Mouse (Mus musculus): Measurements from ENCODE around the gene Ppif.

The Ppif gene

DNA sequence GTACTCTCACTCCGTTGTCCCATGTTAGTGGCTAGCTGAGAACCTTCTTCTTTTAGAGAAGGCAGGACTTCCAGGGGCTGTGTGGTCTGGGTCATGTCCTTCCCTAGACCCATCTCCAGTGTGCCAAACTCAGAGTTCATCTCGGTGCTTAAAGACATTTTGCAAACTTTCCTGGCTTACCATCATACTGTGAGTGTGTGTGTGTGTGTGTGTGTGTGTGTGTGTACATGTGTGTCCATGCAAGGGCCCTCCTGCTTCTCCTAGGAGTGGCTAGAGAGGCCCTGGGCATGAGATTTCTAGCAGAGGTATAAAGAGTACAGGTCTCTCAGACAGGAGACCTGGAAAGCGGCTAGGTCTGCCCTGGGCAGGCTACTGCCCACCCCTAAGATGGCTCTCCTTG, 42.2 kb downstream of the Ppif start:
- DNase-seq (ENCODE audit: low spot score in 2 of 2): no peak

DNA sequence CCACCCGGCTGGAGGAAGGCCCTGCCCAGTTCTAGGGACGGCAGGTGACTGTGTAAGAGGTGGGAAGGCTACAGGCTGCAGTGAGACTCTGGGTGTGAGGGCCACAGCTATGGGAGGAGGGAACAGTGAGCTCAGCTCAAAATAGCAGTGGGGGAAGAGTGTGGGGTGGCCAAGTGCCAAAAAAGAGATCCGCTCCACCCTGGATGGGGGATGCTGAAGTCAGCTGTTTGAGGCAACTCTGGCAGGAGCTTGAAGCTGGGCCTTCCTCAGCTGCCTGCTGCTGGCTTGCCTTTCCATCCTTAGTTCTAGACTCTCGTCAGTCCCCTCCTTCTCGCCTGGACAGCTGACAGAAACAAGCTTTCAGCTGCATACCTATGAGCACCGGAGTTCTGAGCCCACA, 42.6 kb downstream of the Ppif start:
- DNase-seq (ENCODE audit: low spot score in 2 of 2): peak; percentile 52 to 66

DNA sequence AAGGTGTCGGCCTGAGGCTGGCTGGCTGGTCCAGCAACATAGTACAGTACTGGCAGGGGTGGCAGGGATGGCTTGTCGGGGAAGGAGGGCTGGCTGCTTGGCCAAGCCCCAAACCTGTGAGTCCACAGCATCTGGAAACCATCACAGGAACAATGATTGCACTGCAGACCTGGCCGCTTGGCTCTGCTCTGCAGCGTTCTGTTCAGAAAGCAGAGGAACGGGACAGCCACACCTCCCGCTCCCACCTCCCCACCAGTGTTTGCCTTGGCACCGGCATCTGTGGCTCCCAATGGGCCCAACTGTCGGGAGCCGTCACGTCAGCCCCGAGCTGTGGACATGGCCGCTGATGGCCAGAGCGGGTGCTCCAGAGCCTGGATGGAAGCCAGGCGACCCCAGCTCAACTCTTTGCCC, 44.6 kb downstream of the Ppif start:
- DNase-seq (ENCODE audit: low spot score in 2 of 2): no peak

DNA sequence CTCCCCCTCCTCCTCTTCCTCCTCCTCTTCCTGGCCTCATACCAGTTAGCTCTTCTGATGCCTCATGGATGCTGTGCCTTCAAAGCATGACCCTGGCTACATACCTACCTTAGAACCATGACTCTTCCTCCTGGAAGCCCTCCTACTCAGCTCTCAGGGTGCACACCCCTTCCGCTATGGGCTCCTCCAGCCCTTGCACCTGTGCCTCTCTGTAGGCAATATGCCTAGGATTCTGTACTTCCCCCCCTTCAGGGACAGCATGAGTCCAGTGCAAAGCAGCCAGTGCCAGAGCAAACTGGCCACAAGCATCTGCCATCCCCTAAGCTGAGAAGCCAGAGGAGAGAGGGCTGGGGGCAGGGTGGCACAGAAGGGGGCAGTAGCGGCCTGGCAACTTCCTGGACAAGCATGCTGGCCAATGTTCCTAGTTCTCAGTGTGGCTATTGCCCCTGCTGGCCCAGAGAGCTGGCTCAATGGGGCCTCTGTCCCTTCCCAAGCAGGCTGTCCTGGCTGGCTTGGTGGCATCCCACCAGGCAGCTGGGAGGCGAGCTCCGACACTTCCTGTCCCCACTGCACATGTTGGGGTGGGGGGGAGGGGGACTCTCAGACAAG, 46.1 kb downstream of the Ppif start:
- peak in 1 of 2 experiments; percentile 48 for DNase-seq (ENCODE audit: low spot score in 2 of 2)

DNA sequence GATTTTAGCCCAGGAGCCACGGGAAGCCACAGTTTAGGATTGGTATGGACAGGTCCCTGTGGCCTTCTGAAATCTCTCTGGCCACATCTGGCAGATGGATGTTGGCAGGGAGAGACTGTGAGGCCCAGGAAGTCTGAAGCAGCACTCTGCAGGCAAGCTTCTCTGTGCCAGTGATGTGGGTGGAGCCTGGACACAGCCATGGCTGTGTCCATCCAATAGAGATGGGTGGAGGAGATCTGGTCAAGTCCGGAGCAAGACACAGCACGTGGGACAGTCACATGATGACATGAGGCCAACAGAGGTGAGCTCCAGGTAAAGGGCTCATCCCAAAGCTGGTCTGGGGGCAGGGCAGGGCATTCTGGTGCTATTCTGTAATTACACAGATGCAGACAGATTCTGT, 47.3 kb downstream of the Ppif start:
- DNase-seq (ENCODE audit: low spot score in 2 of 2): no peak

DNA sequence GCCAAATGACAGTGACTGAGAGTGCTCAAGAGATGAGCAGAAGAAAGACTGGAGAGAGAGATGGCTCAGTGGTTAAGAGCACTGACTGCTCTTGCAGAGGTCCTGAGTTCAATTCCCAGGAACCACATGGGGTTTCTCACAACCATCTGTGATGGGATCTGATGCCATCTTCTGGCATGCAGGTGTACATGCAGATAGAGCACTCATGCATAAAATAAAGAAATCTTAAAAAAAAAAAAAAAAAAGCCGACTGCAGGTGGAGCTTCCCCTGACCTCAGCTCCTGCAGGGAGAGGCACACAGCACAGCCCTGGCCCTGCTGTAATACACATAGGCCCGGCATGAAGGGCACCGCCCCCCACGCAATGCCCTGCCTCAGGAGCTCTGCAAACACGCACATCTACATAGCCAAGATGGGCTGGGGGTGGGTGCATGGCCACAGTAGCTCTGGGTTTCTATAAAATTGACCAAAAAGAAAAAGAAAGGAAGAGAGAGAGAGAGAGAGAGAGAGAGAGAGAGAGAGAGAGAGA, 48.0 kb downstream of the Ppif start:
- no peak for DNase-seq (ENCODE audit: low spot score in 2 of 2)

DNA sequence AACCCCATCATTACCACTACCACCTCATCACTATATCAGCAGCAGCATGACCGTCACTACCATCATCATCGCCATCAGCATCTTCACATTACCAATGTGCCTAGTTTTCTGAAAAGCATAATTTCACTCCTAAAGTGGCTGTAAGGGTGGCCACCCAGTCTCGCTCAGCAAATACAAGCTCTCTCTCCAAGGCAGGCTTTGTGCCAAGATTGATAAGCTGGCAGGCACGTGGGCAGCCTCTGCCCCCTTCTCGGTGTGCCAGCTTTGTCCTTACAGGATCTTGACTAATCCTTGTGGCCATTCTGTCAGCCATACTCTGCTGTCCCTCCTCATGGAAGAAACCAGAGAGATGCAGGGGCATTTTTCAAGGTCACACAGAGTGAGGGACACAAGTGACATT, 49.0 kb downstream of the Ppif start:
- no peak for DNase-seq (ENCODE audit: low spot score in 2 of 2)

DNA sequence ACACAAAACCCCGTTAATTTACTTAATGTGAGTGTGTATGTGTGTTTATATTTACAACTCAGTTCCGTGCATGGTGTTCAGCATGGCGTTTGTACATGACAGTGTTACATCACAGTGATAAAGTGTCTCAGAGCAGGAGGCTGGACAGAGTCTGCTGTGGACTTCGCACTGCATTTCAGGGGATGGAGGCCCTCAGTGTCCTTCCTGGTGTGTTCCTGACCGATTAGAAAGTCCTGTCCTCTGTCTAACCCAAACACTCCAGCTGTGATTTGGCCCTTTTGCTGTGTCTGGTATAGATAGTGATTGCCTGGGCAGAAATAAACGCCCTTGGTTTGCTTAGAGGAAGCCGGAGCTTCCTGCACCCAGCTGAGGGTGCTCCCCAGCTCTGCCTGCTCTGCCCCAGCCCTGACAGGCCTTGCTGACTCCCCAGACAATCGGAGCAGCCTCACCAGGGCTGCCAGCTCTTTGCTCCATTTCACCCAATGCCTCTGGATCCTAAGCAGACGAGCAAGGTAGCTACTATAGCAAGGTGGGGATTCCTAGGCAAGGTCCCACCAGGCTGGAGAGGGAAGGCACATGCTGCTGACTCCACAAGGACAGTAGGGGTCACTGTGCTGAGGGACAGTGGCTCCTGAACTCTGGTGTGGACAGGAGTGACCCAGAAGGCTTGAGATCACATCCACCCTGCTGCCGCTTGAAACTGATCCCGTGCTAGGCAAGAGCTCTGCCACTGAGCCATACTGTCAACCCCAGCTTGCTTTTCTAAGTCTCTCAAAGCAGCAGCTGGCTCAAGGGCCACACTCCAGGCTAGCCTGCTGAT, 51.6 kb downstream of the Ppif start:
- no peak for DNase-seq (ENCODE audit: low spot score in 2 of 2)

DNA sequence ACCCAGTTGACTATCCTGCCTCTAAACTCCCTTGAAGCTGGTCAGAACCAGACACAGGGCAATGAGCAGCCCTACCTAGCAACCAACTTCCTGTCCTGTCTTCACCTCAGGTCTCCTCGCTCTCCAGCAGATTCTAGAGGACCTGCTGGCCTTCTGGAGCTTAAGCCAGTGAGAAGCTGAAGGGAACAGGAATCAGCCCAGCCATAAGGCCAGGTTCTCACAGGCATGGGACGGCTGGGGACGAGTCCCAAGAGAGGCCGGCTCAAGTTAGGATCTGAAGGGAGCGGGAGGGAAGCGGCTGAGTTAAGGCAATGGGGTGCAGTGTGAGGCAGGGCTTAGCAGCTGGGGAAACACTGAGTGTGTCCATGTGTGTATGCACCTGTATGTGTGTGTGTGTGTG, 52.4 kb downstream of the Ppif start:
- no peak for DNase-seq (ENCODE audit: low spot score in 2 of 2)

DNA sequence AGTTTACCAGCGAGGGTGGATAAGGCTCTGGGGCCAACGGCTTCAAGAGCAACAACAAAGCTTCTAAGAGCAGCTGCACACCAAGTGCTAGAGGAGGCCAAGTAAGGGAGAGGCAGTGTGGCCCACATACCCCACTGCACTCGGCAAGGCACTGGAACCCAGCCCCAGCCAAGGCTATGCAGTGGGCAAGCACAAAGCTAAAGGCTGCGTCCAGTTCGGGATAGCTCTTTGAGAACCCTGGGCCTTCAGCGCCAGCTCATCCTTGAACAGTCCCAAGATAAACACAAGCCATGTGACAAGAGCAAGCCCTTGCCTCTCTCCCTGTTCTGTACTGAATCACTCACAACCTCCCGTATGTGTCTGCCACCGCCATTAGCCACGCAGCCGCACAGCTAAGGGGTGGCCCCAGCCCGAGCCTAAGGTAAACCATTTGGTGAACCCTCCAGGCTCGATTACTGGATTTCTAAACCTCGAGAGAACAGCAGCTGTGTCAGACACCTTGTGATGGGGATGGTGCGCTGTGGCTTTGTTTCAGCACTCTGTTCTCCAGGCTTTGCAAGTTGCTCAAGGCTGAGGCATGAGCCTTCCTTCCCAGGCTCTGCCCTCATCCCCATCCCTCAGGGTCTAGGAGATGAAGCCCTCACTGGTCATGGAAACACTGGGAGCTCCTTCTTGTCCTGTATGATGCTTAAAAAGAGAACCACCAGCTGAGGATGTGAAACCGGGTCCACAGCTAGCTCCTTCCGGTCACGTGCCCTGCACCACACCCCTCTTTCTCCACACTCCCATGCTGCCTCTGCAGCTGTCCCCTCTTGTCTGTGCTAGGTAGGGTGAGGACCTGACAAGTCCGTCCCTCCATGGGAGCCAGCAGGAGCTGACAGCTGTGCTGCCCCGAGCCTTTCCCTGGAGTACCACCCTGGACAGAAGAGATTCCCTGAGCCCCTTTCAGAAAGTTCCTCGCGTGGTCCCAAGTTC, 53.3 kb downstream of the Ppif start:
- no peak for DNase-seq (ENCODE audit: low spot score in 2 of 2)

DNA sequence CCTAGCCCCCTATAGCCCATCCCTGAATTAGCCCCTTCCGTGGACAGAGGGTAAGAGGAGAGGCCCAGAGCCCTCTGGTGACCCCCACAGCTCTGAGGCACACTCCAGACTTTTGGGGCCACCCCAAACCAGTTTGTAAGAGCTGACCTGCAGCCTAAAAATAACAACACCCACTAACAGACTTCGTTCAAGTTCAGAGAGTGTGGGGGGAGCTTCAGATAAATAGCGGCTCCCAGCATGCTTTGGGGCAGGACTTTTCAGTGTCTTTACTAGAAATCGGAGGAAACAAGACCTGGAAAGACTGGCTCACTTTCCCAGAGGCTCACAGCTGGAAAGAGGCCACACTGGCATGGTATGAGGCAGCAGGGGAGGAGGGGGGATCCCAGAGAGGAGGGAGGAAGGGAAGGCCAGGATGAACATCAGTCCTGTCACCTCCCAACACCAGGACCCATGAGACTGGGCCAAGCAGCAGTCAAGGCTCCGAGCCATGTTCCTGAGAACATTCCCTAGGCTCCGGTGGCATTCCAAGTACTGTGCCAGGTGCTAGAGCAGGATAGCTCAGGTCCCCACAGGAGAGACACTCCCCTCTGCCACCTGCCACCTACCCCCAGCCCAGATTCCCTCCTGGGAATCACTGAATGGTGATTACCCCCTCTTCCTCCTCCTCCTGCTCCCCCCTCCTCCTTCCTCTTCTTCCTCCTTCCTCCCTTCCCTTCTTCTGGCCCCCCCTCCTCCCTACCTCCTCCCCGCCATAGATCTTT, 54.2 kb downstream of the Ppif start:
- DNase-seq (ENCODE audit: low spot score in 2 of 2): no peak

DNA sequence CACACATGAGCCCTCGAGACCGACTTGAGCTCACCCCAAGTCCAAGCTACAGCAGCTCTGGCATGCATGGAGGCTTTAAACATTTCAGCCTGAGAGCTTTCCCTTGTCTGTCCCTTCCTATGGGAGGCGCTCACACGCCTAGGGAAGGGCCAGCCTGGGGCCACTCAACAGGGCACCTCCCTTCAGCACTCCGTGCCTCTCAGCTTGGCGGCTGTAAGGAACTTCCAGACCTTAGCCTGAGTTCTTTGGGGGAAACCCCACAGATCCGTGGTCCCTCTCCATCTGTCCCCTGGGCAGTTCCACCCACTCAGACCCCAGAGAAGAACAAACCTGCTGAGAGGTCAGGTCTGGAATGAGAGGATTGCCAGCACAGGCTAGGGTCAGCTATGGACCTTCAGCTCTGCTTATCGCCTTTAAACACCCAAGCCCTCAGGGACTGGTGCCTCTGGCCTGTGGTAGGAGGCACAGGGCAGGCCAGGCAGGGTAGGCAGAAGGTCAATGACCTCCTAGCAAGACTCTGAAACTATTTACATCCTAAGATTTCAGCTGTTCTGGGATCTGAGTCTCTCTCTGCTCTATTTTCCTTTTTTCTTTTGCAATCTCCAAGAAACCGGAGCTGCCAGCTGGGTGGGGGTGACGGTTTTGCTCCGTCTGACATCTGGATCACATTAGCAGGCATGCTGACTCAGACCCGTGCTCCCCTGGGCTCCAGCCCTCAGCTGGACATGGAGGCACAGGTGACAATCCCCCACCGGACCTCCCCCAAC, 55.4 kb downstream of the Ppif start:
- no peak for DNase-seq (ENCODE audit: low spot score in 2 of 2)

Data from frontal cortex, postnatal 25 days (tissue).